Mouse (Mus musculus) T-helper 2 cell (primary cell): ENCODE measurements around the gene Morf4l1.

ENCODE experiments used
- in situ Hi-C: fragments of 300-600 bp; cut with MboI, MseI; formaldehyde crosslinking; loops from one replicate; pipeline ENCODE4 v1.15.1; 2025; ENCODE audit warnings: high pct_unique_total_duplicates

The Morf4l1 gene

GRCm38 (mm10) chr9:90115308-90115700 is 730 bp upstream of the Morf4l1 start:
- in situ Hi-C loops = loop anchor here (25.0 kb wide), 1 partner anchor 1403 kb away; the partner anchor contains the start of gene Mthfsl

- in situ Hi-C loops = loop anchor here (25.0 kb wide), 1 partner anchor 1402 kb away; the partner anchor contains the start of gene Mthfsl
Observed at GRCm38 (mm10) chr9:90113651-90114566, 665 bp downstream of the Morf4l1 start.

- in situ Hi-C loops = loop anchor here (25.0 kb wide), 1 partner anchor 1401 kb away; the partner anchor contains the start of gene Mthfsl
Observed at GRCm38 (mm10) chr9:90113151-90113550, 1.4 kb downstream of the Morf4l1 start.

GRCm38 (mm10) chr9:90109386-90109785 is 5.2 kb downstream of the Morf4l1 start:
- in situ Hi-C loops = loop anchor here (10.0 to 25.0 kb wide), 2 partner anchors 1397 to 1645 kb away; partner anchors contain the start of gene Mthfsl

GRCm38 (mm10) chr9:90108272-90108671 is 6.3 kb downstream of the Morf4l1 start:
- in situ Hi-C loops = loop anchor here (10.0 to 25.0 kb wide), 2 partner anchors 1396 to 1643 kb away; partner anchors contain the start of gene Mthfsl

- in situ Hi-C loops = loop anchor here (10.0 to 25.0 kb wide), 2 partner anchors 1395 to 1642 kb away; partner anchors contain the start of gene Mthfsl
Observed at GRCm38 (mm10) chr9:90106915-90107314, 7.7 kb downstream of the Morf4l1 start.

- in situ Hi-C loops = loop anchor here (10.0 to 25.0 kb wide), 2 partner anchors 1393 to 1641 kb away; partner anchors contain the start of gene Mthfsl
Observed at GRCm38 (mm10) chr9:90105462-90105861, 9.1 kb downstream of the Morf4l1 start.

- in situ Hi-C loops = loop anchor here (10.0 to 25.0 kb wide), 2 partner anchors 1388 to 1636 kb away; partner anchors contain the start of gene Mthfsl
Observed at GRCm38 (mm10) chr9:90100760-90101159, 13.8 kb downstream of the Morf4l1 start.

GRCm38 (mm10) chr9:90098934-90099333 is 15.6 kb downstream of the Morf4l1 start:
- in situ Hi-C loops = loop anchor here (25.0 kb wide), 1 partner anchor 887 kb away; the partner anchor contains the start of gene Mthfs

- in situ Hi-C loops = loop anchor here (25.0 kb wide), 1 partner anchor 877 kb away; the partner anchor contains the start of gene Mthfs
Observed at GRCm38 (mm10) chr9:90089339-90090104, 25.1 kb downstream of the Morf4l1 start.

- in situ Hi-C loops = loop anchor here (25.0 kb wide), 1 partner anchor 876 kb away; the partner anchor contains the start of gene Mthfs
Observed at GRCm38 (mm10) chr9:90087906-90088485, 26.6 kb downstream of the Morf4l1 start.

- in situ Hi-C loops = loop anchor here (25.0 kb wide), 1 partner anchor 873 kb away; the partner anchor contains the start of gene Mthfs
Observed at GRCm38 (mm10) chr9:90084766-90085468, 29.7 kb downstream of the Morf4l1 start.

- in situ Hi-C loops = loop anchor here (25.0 kb wide), 1 partner anchor 872 kb away; the partner anchor contains the start of gene Mthfs
Observed at GRCm38 (mm10) chr9:90084152-90084551, 30.4 kb downstream of the Morf4l1 start.

- in situ Hi-C loops = loop anchor here (25.0 kb wide), 1 partner anchor 871 kb away; the partner anchor contains the start of gene Mthfs
Observed at GRCm38 (mm10) chr9:90082992-90083391, 31.6 kb downstream of the Morf4l1 start.

- in situ Hi-C loops = loop anchor here (25.0 kb wide), 1 partner anchor 870 kb away; the partner anchor contains the start of gene Mthfs
Observed at GRCm38 (mm10) chr9:90081961-90082360, 32.6 kb downstream of the Morf4l1 start.

- in situ Hi-C loops = loop anchor here (10.0 to 25.0 kb wide), 2 partner anchors 102 to 865 kb away; partner anchors contain the start of gene Mthfs
Observed at GRCm38 (mm10) chr9:90076849-90077461, 37.6 kb downstream of the Morf4l1 start.

- in situ Hi-C loops = loop anchor here (10.0 to 25.0 kb wide), 2 partner anchors 101 to 864 kb away; partner anchors contain the start of gene Mthfs
Observed at GRCm38 (mm10) chr9:90076131-90076530, 38.4 kb downstream of the Morf4l1 start.

- in situ Hi-C loops = loop anchor here (10.0 to 25.0 kb wide), 2 partner anchors 101 to 863 kb away; partner anchors contain the start of gene Mthfs
Observed at GRCm38 (mm10) chr9:90075336-90075735, 39.2 kb downstream of the Morf4l1 start.

- in situ Hi-C loops = loop anchor here (10.0 kb wide), 1 partner anchor 95 kb away; no protein-coding TSS in a partner anchor
Observed at GRCm38 (mm10) chr9:90070174-90070573, 44.4 kb downstream of the Morf4l1 start.
